Mouse (Mus musculus): ENCODE results near the gene Tmem170. TPM values are rescaled to one million over a fixed set of nuclear protein-coding genes. Genes with fewer than 3 reads are reported as not detected.
A peak's percentile ranks its signal among the peaks of the same experiment; 100 is the strongest.

The Tmem170 gene
- total RNA-seq (2021) = 1 to 10 TPM; 3.5 to 4.4 TPM
- long read RNA-seq, experiment 1 = 0 reads
- long read RNA-seq, experiment 2, partial matches to known transcripts = 0 of 1 reads
- long read RNA-seq, experiment 2, other reads (novel, unspliced or antisense) = 0 of 1 reads

- peak; percentile 98 for DNase-seq (ENCODE audit: low spot score in 2 of 2)
Observed at GRCm38 (mm10) chr8:111876355-111876948, at the start of gene Tmem170. Gene Tmem170, minus strand, starts transcription at chr8:111876750.

DNA sequence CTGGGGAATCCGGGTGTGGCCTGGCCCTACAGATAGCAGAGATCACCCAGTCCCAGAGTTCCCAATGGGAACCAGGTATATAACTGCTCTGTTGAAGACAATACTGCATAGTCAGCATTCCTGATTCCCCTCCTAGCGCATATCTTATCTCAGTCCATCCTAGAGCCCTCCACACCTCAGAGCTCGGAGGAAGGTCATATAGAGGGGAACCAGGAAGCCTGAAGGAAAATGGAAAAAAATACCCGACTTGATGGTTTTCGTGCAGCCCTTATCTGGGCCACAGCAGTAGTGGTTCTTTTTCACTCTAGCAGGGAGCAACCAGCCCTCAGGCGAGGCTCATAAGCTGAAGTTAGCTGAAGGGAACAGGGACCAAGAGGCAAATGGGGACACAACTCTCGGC lies 48.4 kb upstream of the Tmem170 start:
- DNase-seq (ENCODE audit: low spot score in 2 of 2) = no peak

GRCm38 (mm10) chr8:111923383-111923804 lies 46.8 kb upstream of the Tmem170 start:
- DNase-seq (ENCODE audit: low spot score in 2 of 2) = peak; percentile 29 to 54

GRCm38 (mm10) chr8:111920971-111921370 lies 44.4 kb upstream of the Tmem170 start:
- no peak for DNase-seq (ENCODE audit: low spot score in 2 of 2)

GRCm38 (mm10) chr8:111919663-111920062 lies 43.1 kb upstream of the Tmem170 start:
- no peak for DNase-seq (ENCODE audit: low spot score in 2 of 2)

GRCm38 (mm10) chr8:111912860-111913432 lies 36.4 kb upstream of the Tmem170 start:
- peak; percentile 55 to 73 for DNase-seq (ENCODE audit: low spot score in 2 of 2)

DNA sequence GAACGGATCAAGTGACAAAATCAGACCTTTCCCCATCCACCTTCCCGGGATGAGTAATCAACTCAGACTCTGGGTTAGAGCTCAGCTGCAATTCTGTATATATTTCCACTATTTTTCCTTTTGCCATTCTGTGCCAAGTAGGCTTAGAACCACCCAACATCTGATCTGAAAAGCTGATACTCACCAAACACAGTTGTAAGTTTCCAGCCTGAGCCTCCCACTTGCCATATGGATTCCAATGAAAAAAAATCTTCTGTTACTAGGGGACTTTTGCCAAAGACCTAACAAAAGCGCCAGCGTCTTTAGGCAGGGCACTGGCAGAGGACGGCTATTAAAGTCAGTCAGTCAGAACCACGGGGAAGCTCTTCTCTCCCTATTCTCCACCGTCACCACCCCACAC lies 35.0 kb upstream of the Tmem170 start:
- peak in 1 of 2 experiments; percentile 61 for DNase-seq (ENCODE audit: low spot score in 2 of 2)

DNA sequence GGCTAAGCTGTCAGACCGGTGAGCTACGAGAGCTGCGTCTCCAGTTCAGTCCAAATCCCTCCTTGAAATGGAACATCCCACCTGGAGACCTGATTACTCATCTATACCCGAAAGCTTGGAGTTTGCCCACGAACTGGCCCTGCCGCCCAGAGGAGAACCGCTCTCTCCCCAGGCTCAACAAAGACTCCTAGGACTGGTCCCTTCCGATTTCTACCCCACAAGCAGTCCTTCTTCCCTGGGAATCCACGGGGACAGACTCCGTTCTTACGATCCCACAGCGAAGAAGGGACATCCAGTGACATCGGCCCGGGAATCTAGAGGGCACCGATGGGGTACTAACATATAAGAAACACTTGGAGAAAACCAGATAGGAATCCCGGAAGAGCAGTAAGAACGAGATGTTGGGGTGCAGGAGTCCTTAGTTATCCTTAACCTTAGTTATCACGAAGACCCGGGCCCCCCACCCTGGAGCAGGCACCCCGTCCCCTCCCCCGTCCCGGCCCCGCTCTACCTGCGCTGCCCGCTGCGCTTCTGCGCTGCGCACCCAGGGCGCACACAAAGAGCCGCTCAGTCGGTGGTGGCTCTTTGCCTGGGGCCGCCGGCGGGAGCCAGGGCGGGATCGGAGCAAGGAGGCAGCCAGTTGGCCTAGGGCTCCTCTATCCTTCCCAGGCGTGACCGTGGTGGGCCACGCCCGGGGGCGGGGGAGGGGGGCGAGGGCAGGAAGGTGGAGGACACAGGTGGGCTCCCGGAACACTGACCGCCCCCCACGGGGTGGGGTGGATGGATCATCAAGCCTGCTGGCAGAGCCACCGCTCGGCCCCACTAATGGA lies 33.3 kb upstream of the Tmem170 start, which contains the start of gene Chst5:
Gene Chst5, minus strand, starts transcription at position 827 of the 830 bp plus-strand sequence.
- DNase-seq (ENCODE audit: low spot score in 2 of 2) = no peak

DNA sequence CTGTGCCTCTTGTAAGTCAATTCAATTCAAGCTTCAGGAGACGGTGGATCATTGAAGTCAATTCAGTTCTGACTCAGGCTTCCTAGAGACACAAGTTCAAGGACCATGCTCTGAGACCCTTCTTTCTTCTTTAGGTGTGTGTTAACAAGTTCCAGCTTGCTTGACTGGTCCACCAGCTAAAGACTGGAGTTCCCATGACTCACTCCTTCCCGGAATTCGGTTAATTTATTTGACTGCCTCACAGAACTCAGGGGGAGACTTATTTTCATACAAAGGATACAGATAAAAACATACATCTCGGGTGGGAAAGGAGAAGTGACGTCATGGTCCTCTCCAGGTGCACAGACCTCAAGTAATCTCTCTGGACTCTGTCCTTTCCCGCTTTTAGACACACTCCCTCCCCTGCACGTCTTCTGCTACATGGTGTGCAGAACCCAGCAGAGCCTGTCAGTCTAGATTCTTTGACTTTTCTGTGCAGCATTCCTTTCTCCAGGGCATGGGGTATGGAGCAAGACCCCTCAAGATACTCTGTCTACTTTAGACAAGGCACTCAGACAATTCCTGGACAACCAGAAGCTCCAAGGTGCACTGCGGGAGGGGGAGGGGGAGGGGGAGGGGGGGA lies 29.1 kb upstream of the Tmem170 start:
- no peak for DNase-seq (ENCODE audit: low spot score in 2 of 2)

- DNase-seq (ENCODE audit: low spot score in 2 of 2) = no peak
Observed at GRCm38 (mm10) chr8:111902080-111902479, 25.5 kb upstream of the Tmem170 start.

DNA sequence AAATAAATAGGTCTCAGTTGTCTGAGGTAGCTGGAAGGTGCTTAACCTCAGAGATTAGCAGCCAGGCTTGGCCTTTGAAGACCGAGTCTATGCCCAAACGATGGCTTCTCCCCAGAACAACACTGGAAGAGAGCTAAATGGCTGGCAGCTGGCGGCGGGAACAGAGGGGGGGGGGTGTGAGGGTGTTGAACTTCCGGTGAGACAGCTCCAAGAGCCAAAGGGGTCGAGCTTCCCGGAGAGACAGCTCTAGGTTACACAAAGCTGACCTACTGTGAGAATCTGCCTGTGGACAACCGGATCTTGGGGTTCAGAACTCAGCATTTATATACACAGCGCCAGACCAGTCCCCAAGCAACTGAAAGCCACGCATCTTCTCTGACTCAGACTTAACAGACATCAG lies 22.0 kb upstream of the Tmem170 start:
- DNase-seq (ENCODE audit: low spot score in 2 of 2) = no peak

- no peak for DNase-seq (ENCODE audit: low spot score in 2 of 2)
Observed at GRCm38 (mm10) chr8:111894955-111895354, 18.4 kb upstream of the Tmem170 start.

- DNase-seq (ENCODE audit: low spot score in 2 of 2) = no peak
Observed at GRCm38 (mm10) chr8:111892615-111893014, 16.1 kb upstream of the Tmem170 start.

GRCm38 (mm10) chr8:111891983-111892382 lies 15.4 kb upstream of the Tmem170 start:
- DNase-seq (ENCODE audit: low spot score in 2 of 2) = no peak

- no peak for DNase-seq (ENCODE audit: low spot score in 2 of 2)
Observed at GRCm38 (mm10) chr8:111890911-111891303, 14.4 kb upstream of the Tmem170 start.

- DNase-seq (ENCODE audit: low spot score in 2 of 2) = no peak
Observed at GRCm38 (mm10) chr8:111889931-111890910, 13.7 kb upstream of the Tmem170 start.

DNA sequence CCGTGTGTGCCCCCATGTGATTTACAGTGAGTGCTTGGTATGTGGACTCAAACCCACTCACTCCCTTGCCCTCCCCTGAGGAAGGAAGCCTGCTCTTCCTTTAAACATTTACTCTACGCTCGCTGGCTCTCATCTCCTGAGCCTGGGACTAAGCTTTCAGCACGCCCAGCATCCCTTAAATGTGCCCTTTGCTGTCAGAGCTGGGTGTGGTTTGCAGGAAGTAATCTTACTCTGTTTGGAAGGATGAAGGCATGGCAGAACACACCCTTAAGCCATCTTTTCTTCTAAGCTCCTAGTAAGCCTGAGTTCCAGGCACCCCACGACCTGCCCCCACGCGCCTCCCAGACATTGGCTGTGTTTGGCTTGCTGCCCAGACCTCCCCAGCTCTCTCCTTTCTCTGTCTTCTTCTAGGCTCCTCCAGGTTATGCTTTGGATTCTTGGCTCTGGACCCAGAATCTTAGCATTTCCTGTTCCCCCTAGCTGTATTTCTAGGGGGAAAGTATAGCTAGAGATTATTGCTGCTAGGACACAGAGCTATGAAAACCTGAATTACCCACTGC lies 11.6 kb upstream of the Tmem170 start:
- DNase-seq (ENCODE audit: low spot score in 2 of 2) = no peak

DNA sequence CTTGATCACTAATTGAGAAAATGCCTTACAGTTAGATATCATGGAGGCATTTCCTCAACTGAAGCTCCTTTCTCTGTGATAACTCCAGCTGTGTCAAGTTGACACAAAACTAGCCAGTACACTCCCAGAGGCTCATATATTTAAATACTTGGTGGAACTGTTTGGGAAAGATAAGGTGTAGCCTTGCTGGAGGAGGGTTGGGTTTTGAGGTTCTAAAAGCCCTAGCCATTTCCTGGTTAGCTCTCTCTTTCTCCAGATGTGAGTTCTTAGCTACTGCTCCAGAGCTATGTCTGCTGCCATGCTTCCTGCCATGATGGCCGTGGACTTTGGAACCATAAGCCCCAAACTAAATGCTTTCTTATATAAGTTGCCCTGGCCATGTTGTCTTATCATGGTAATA lies 10.9 kb upstream of the Tmem170 start:
- DNase-seq (ENCODE audit: low spot score in 2 of 2) = no peak

- no peak for DNase-seq (ENCODE audit: low spot score in 2 of 2)
Observed at GRCm38 (mm10) chr8:111883615-111884014, 7.1 kb upstream of the Tmem170 start.

GRCm38 (mm10) chr8:111881591-111881990 lies 5.0 kb upstream of the Tmem170 start:
- peak; percentile 16 to 27 for DNase-seq (ENCODE audit: low spot score in 2 of 2)

Measured in layer of hippocampus, postnatal 14 days (tissue).